Comparison of ENCODE assay signal across 16 mouse cellular contexts in genomic region chr3:144401292-144401691, GRCm38 (mm10).
A peak's percentile ranks its signal among the peaks of the same experiment; 100 is the strongest.
DNase-seq lines count a peak whose midpoint lies in the region; ATAC-seq and TF ChIP-seq lines count a peak whose summit lies in the region.
"Had no signal": no experiment of that assay in that cellular context is flagged by ENCODE, and none has a peak within 500 bp of the region (broad histone marks: within the 10 kb centered on the region; RNA-seq: fewer than 3 reads in every experiment).

No protein-coding gene starts in this region.

- no peak for TF ChIP-seq POLR2A in spleen, adult 2 months (IDR thresholded peaks at IDR 0.05; ENCODE audit: low read depth, low read length)

- H3K4me3 ChIP-seq in heart, embryonic 10.5 days = no peak overlapping the region
- H3K4me3 ChIP-seq in spleen, adult 2 months (ENCODE audit: extremely low read depth, insufficient read depth, insufficient read length) = no peak overlapping the region
- no peak overlapping the region for H3K4me3 ChIP-seq in macrophage (ENCODE audit: inconsistent target)
- H3K4me3 ChIP-seq in midbrain, embryonic 11.5 days (ENCODE audit: low read depth, low read length) = no peak overlapping the region
- H3K4me3 ChIP-seq: liver, embryonic 15.5 days had no signal

- no peak overlapping the region for H3K4me2 ChIP-seq in midbrain, embryonic 11.5 days
- H3K4me2 ChIP-seq: liver, embryonic 15.5 days had no signal

- WGBS in heart, embryonic 10.5 days = 63% methylated on average over 5 of the region's 5 CpGs
- 40% methylated on average over 5 of the region's 5 CpGs for WGBS in spleen, adult 2 months
- WGBS in macrophage (ENCODE audit: missing documents) = 18% methylated on average over 5 of the region's 5 CpGs
- WGBS in midbrain, embryonic 11.5 days = 96% methylated on average over 5 of the region's 5 CpGs

- no peaks in the 10 kb centered on the region for H3K9me3 ChIP-seq in heart, embryonic 10.5 days
- H3K9me3 ChIP-seq in midbrain, embryonic 11.5 days (ENCODE audit: control insufficient read depth, low read length) = no peaks in the 10 kb centered on the region
- H3K9me3 ChIP-seq: liver, embryonic 15.5 days had no signal

- 0 out of 2 replicates have a peak, but pooled peaks cover 6% of the 10 kb centered on the region for H3K27me3 ChIP-seq in heart, embryonic 10.5 days (ENCODE audit: insufficient read depth, poor library complexity, severe bottlenecking)
- no peaks in the 10 kb centered on the region for H3K27me3 ChIP-seq in spleen, adult 2 months (ENCODE audit: control insufficient read depth, insufficient read depth, low read length)
- H3K27me3 ChIP-seq in midbrain, embryonic 11.5 days (ENCODE audit: control insufficient read depth, insufficient read depth, low read length) = no peaks in the 10 kb centered on the region
- H3K27me3 ChIP-seq: liver, embryonic 15.5 days had no signal

- ATAC-seq in midbrain, embryonic 11.5 days (ENCODE audit: low FRiP score) = no peak
- ATAC-seq: intestine, embryonic 16.5 days; midbrain, embryonic 16.5 days had no signal

- no peaks in the 10 kb centered on the region for H3K79me2 ChIP-seq in macrophage (ENCODE audit: inconsistent target)

- TF ChIP-seq CTCF in spleen, adult 2 months (IDR thresholded peaks at IDR 0.05; ENCODE audit: extremely low read depth, insufficient read depth, insufficient read length, insufficient replicate concordance) = no peak

- no peak for DNase-seq in heart, embryonic 10.5 days (ENCODE audit: low spot score)
- no peak for DNase-seq in heart, postnatal 10 days
- no peak for DNase-seq in spleen, adult 2 months (ENCODE audit: low read depth in 1 of 2, low spot score in 2 of 2)
- no peak for DNase-seq in spleen, postnatal 14 days (ENCODE audit: low spot score in 2 of 2)
- DNase-seq in adrenal gland, postnatal 14 days = no peak
- no peak for DNase-seq in midbrain, embryonic 11.5 days (ENCODE audit: low spot score, missing footprints)
- no peak for DNase-seq in gastrocnemius, adult 8-10 months (ENCODE audit: low spot score in 2 of 2)
- DNase-seq: cerebellum, adult 11 months; kidney, postnatal 10 days; lung, postnatal 36 days; right cerebral cortex, postnatal 14 days; thymus, adult 2 months had no signal

- H3K9ac ChIP-seq in midbrain, embryonic 11.5 days (ENCODE audit: low read length) = no peak overlapping the region
- H3K9ac ChIP-seq: liver, embryonic 15.5 days had no signal

- peaks cover 33% of the 10 kb centered on the region for H3K4me1 ChIP-seq in heart, embryonic 10.5 days
- peaks cover 3% of the 10 kb centered on the region; the same call in 1 of the 2 replicates for H3K4me1 ChIP-seq in spleen, adult 2 months (ENCODE audit: control insufficient read depth, insufficient read depth, insufficient read length)
- no peaks in the 10 kb centered on the region for H3K4me1 ChIP-seq in midbrain, embryonic 11.5 days (ENCODE audit: control insufficient read depth, insufficient read depth, low read length)

- H3K27ac ChIP-seq in heart, embryonic 10.5 days = peak overlapping the region; percentile 59; the same call in 1 of the 2 replicates
- peak overlapping the region; percentile 78 for H3K27ac ChIP-seq in spleen, adult 2 months (ENCODE audit: insufficient read depth, low read length)
- H3K27ac ChIP-seq in macrophage = 0 out of 2 replicates have a peak overlapping the region, but pooled peaks have one; percentile 5
- no peak overlapping the region for H3K27ac ChIP-seq in midbrain, embryonic 11.5 days (ENCODE audit: low read depth, low read length)
- H3K27ac ChIP-seq: liver, embryonic 15.5 days had no signal

- H3K36me3 ChIP-seq in heart, embryonic 10.5 days = no peaks in the 10 kb centered on the region
- H3K36me3 ChIP-seq in spleen, adult 2 months (ENCODE audit: control insufficient read depth, insufficient read depth, low read length) = no peaks in the 10 kb centered on the region
- H3K36me3 ChIP-seq in macrophage (ENCODE audit: inconsistent target) = no peaks in the 10 kb centered on the region
- no peaks in the 10 kb centered on the region for H3K36me3 ChIP-seq in midbrain, embryonic 11.5 days (ENCODE audit: control insufficient read depth, insufficient read depth, low read length)
- H3K36me3 ChIP-seq: liver, embryonic 15.5 days had no signal

- intact Hi-C loops in heart, postnatal 10 days (cut with DNase I) = no loop called here
